10 mouse cellular contexts compared by ENCODE assay signal in genomic region chr4:118273545-118273944, GRCm38 (mm10). TPM values are rescaled to one million over a fixed set of nuclear protein-coding genes. Genes with fewer than 3 reads are reported as not detected.
DNase-seq lines count a peak whose midpoint lies in the region; ATAC-seq and TF ChIP-seq lines count a peak whose summit lies in the region.
"Had no signal": no experiment of that assay in that cellular context is flagged by ENCODE, and none has a peak within 500 bp of the region (broad histone marks: within the 10 kb centered on the region; RNA-seq: fewer than 3 reads in every experiment).

No protein-coding gene starts in this region.

- peak overlapping the region; percentile 100 for H3K27ac ChIP-seq in ES-E14 (ENCODE audit: insufficient read depth, low read depth, low read length, poor library complexity, severe bottlenecking)
- H3K27ac ChIP-seq in embryonic facial prominence, embryonic 14.5 days (replicated peaks; ENCODE audit: low read depth, low read length): peak overlapping the region; percentile 76
- peak overlapping the region; percentile 92 for H3K27ac ChIP-seq in kidney, embryonic 15.5 days

- intact Hi-C loops in left cerebral cortex, postnatal 25 days (cut with DNase I): no loop called here

- 48% methylated on average over 5 of the region's 5 CpGs for WGBS in embryonic facial prominence, embryonic 14.5 days
- WGBS in kidney, embryonic 15.5 days: 33% methylated on average over 5 of the region's 5 CpGs

- no peaks in the 10 kb centered on the region for H3K9me3 ChIP-seq in ES-E14 (ENCODE audit: control insufficient read depth, insufficient read depth, low read depth, low read length)
- no peaks in the 10 kb centered on the region; the same call in 1 of the 2 replicates for H3K9me3 ChIP-seq in embryonic facial prominence, embryonic 14.5 days (ENCODE audit: control insufficient read depth, low read length)
- H3K9me3 ChIP-seq in kidney, embryonic 15.5 days (replicated peaks): no peaks in the 10 kb centered on the region

- H3K36me3 ChIP-seq in ES-E14 (ENCODE audit: control insufficient read depth, insufficient read depth, low read length, poor library complexity, severe bottlenecking): peaks cover 41% of the 10 kb centered on the region
- peaks cover 76% of the 10 kb centered on the region for H3K36me3 ChIP-seq in embryonic facial prominence, embryonic 14.5 days (ENCODE audit: control insufficient read depth, insufficient read depth, low read length)
- peaks cover 50% of the 10 kb centered on the region for H3K36me3 ChIP-seq in kidney, embryonic 15.5 days

- in situ Hi-C loops in ES-E14 (cut with MboI; ENCODE audit: low sequenced_read_pairs in 2 of 2, unreplicated experiment in 2 of 2): no loop called here

- no peaks in the 10 kb centered on the region for H3K27me3 ChIP-seq in embryonic facial prominence, embryonic 14.5 days (replicated peaks; ENCODE audit: control insufficient read depth, insufficient read depth, low read length)
- no peaks in the 10 kb centered on the region for H3K27me3 ChIP-seq in kidney, embryonic 15.5 days

- H3K4me2 ChIP-seq in embryonic facial prominence, embryonic 14.5 days (ENCODE audit: low read depth, low read length): no peak overlapping the region
- H3K4me2 ChIP-seq in kidney, embryonic 15.5 days: no peak overlapping the region

- no peak for ATAC-seq in embryonic facial prominence, embryonic 14.5 days (ENCODE audit: low read depth)
- ATAC-seq in kidney, embryonic 15.5 days (replicated peaks; ENCODE audit: low FRiP score): 0 out of 2 replicates have a peak, but pooled peaks have one; percentile 2

- peak overlapping the region in 1 of 2 experiments; percentile 7; a peak in 1 of 4 replicates for H3K4me3 ChIP-seq in ES-E14 (ENCODE audit: insufficient read depth in 1 of 2, low read depth in 1 of 2, low read length in 2 of 2, poor library complexity in 1 of 2, severe bottlenecking in 1 of 2)
- H3K4me3 ChIP-seq in embryonic facial prominence, embryonic 14.5 days (ENCODE audit: low read depth, low read length): no peak overlapping the region
- no peak overlapping the region for H3K4me3 ChIP-seq in kidney, embryonic 15.5 days (replicated peaks)

- peaks cover 6 to 59% of the 10 kb centered on the region in 2 experiments for H3K4me1 ChIP-seq in ES-E14 (ENCODE audit: control insufficient read depth in 2 of 2, insufficient read depth in 2 of 2, low read length in 2 of 2, poor library complexity in 1 of 2)
- H3K4me1 ChIP-seq in embryonic facial prominence, embryonic 14.5 days (ENCODE audit: control insufficient read depth, insufficient read depth, low read length): peaks cover 27% of the 10 kb centered on the region; the same call in 1 of the 2 replicates
- peaks cover 100% of the 10 kb centered on the region for H3K4me1 ChIP-seq in kidney, embryonic 15.5 days

- 0 out of 2 replicates have a peak overlapping the region, but pooled peaks have one; percentile 4 for H3K9ac ChIP-seq in ES-E14 (ENCODE audit: insufficient read depth, low read depth, low read length, poor library complexity, severe bottlenecking)
- no peak overlapping the region for H3K9ac ChIP-seq in embryonic facial prominence, embryonic 14.5 days (ENCODE audit: low read depth, low read length)
- H3K9ac ChIP-seq in kidney, embryonic 15.5 days: no peak overlapping the region

- no peak for DNase-seq in ES-E14 (ENCODE audit: low read depth, low spot score)
- no peak for DNase-seq in embryonic facial prominence, embryonic 14.5 days (ENCODE audit: low spot score)
- peak; percentile 90 to 92 for DNase-seq in lung, adult 18-20 months
- no peak for DNase-seq in ovary, adult 18-20 months (ENCODE audit: low spot score)
- DNase-seq in cerebellum, postnatal 25 days: no peak
- DNase-seq in adrenal gland, postnatal 4 days (ENCODE audit: low spot score in 2 of 2): no peak
- DNase-seq in left cerebral cortex, postnatal 25 days (ENCODE audit: low spot score in 2 of 2): no peak
- DNase-seq: cerebellum, adult 18-20 months had no signal

TF ChIP-seq in ES-E14, 5 proteins besides CTCF, POLR2A, EP300 and RAD21:
- no peak for TF ChIP-seq CHD2 (IDR thresholded peaks at IDR 0.05; ENCODE audit: low read depth, low read length)
- TF ChIP-seq MAFK (IDR thresholded peaks at IDR 0.05; ENCODE audit: insufficient read depth, low read depth, low read length): no peak
- no peak for TF ChIP-seq ZC3H11A (IDR thresholded peaks at IDR 0.05; ENCODE audit: borderline replicate concordance, low read depth, low read length)
- no peak for TF ChIP-seq ZNF384 (IDR thresholded peaks at IDR 0.05; ENCODE audit: low read depth, low read length)
- no peak for TF ChIP-seq HCFC1 (IDR thresholded peaks at IDR 0.05; ENCODE audit: borderline replicate concordance, insufficient read depth, low read length)

RNA-seq across cellular contexts. Expression of gene Ptprf, which starts 17.7 kb away (rescaled TPM):
- total RNA-seq in ES-E14 (2012; rRNA removed): 226 and 491 TPM in 2 replicates
- polyA plus RNA-seq in embryonic facial prominence, embryonic 14.5 days (2014; fragmentation: Nextera tagmentation; extraction: Ambion mirVana): 59.8 and 66.8 TPM in 2 replicates
- 64.2 and 64.4 TPM in 2 replicates for polyA plus RNA-seq in kidney, embryonic 15.5 days (2015; fragmentation: Nextera tagmentation; extraction: Ambion mirVana)
- total RNA-seq in adrenal gland, postnatal 4 days (2021): 100 to 1,000 TPM; 102 to 120 TPM
- total RNA-seq in left cerebral cortex, postnatal 25 days (2021): 100 to 1,000 TPM; 134 to 135 TPM
- total RNA-seq: megakaryocyte-erythroid progenitor cell, adult 5-6 weeks had no signal

Comparison
In these comparisons a context has a peak if more than half of its experiments do, and no peak if none do; other contexts are left out.
1. DNase-seq: peak in lung, adult 18-20 months (2 of 2); none in ES-E14 (single experiment), embryonic facial prominence, embryonic 14.5 days (single experiment), ovary, adult 18-20 months (single experiment), cerebellum, postnatal 25 days (0 of 2), adrenal gland, postnatal 4 days (0 of 2) and left cerebral cortex, postnatal 25 days (0 of 2).
2. Peak in every context shown above with its lines, with median percentiles within 50 percentile points of each other: H3K27ac ChIP-seq.